Mouse (Mus musculus): ENCODE measurements around the gene Ak4. TPM values are rescaled to one million over a fixed set of nuclear protein-coding genes. Genes with fewer than 3 reads are reported as not detected.

Gene Ak4
- polyA plus RNA-seq, 1 experiment from 2014 or later, result 19.0 TPM

DNA sequence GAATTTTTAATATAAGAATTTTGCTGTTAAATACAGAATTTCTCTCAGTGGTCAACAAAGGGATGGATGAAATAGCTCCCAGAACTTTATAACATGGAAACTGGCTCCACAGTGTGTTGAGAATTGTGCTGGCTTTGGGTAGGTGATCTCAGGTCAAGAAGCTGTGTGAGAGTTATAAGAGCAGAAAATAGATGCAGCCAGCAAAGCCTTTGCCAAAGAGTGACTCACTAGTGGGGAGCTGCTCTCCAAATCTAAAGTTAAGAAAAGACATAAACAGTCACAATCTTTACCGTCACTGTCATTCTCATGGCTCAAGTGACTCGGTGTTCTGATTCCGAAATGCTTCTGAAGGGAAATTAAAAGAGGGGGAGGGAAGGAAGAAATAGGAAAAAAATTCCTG is 53.7 kb downstream of the Ak4 start:
- H3K9me3 ChIP-seq (replicated peaks), result no peaks in the 10 kb centered on the region
- no peak overlapping the region for H3K27ac ChIP-seq
- WGBS, result 81% methylated on average over 3 of the region's 3 CpGs
- no peak overlapping the region for H3K4me2 ChIP-seq
- no peaks in the 10 kb centered on the region for H3K4me1 ChIP-seq
- no peak overlapping the region for H3K4me3 ChIP-seq (replicated peaks)
- ATAC-seq (replicated peaks; ENCODE audit: low FRiP score), result no peak
- no peaks in the 10 kb centered on the region for H3K36me3 ChIP-seq
- no peak overlapping the region for H3K9ac ChIP-seq
- no peaks in the 10 kb centered on the region for H3K27me3 ChIP-seq

DNA sequence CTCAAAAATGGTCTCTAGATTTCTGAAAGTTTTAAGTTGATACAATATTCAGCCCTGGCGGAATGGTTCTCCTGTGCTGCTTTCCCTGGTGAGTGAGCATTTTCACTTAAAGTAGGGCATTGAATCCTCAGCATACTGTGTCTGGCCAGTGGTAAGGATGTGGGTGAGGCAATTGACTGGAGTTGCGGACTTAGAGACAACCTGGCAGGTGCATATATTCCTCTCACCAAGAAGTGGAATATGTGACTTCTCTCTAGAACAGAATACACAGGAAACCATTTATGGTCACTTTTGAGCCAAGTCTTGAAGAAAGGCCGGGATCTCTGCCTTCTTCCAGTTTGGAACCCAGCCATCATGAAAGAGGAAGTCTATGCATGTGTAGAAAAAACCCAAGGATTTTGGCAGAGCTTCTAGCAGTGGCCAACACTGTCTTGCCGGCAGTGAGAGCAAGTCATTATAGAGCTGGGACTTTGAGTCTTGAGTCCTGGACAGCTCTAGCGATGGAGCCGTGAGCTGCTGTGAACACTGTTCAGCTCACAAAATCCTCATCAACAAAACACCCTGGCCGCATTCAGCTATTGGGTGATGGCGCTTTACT is 71.3 kb downstream of the Ak4 start:
- peaks cover 12% of the 10 kb centered on the region; the same call in 1 of the 2 replicates for H3K27me3 ChIP-seq

DNA sequence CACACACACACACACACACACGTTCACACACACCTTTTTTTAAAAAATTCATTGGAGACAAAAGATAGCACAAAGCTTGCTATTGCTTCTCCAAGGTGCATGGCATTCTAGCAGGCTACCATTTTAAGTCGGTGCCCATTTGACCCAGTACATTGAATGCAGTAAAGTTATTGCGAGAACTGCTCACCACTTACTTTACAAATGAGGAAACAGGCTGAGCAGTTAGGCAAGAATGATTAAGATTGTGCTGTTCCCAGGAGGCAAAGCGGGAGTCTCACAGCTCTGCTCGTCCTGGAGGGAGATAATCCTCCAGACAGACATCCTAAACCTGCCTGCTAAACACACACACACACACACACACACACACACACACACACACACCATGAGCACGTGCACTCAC is 72.6 kb downstream of the Ak4 start:
- no peaks in the 10 kb centered on the region for H3K9me3 ChIP-seq (replicated peaks)
- H3K27ac ChIP-seq, result no peak overlapping the region
- no peak for ATAC-seq (replicated peaks; ENCODE audit: low FRiP score)
- no peak overlapping the region for H3K4me3 ChIP-seq (replicated peaks)
- peaks cover 10% of the 10 kb centered on the region for H3K4me1 ChIP-seq
- peaks cover 24% of the 10 kb centered on the region for H3K27me3 ChIP-seq
- WGBS, result 77% methylated on average over 6 of the region's 6 CpGs
- no peak overlapping the region for H3K4me2 ChIP-seq
- no peak overlapping the region for H3K9ac ChIP-seq
- H3K36me3 ChIP-seq, result no peaks in the 10 kb centered on the region

More for the DNA sequence above, 71.3 kb downstream of the Ak4 start:
- peaks cover 3% of the 10 kb centered on the region; the same call in 1 of the 2 replicates for H3K4me1 ChIP-seq
- ATAC-seq (replicated peaks; ENCODE audit: low FRiP score), result no peak
- H3K9ac ChIP-seq, result no peak overlapping the region
- WGBS, result 87% methylated on average over 8 of the region's 8 CpGs
- H3K4me2 ChIP-seq, result no peak overlapping the region
- H3K9me3 ChIP-seq (replicated peaks), result no peaks in the 10 kb centered on the region
- H3K4me3 ChIP-seq (replicated peaks), result no peak overlapping the region
- no peaks in the 10 kb centered on the region for H3K36me3 ChIP-seq
- H3K27ac ChIP-seq, result no peak overlapping the region

DNA sequence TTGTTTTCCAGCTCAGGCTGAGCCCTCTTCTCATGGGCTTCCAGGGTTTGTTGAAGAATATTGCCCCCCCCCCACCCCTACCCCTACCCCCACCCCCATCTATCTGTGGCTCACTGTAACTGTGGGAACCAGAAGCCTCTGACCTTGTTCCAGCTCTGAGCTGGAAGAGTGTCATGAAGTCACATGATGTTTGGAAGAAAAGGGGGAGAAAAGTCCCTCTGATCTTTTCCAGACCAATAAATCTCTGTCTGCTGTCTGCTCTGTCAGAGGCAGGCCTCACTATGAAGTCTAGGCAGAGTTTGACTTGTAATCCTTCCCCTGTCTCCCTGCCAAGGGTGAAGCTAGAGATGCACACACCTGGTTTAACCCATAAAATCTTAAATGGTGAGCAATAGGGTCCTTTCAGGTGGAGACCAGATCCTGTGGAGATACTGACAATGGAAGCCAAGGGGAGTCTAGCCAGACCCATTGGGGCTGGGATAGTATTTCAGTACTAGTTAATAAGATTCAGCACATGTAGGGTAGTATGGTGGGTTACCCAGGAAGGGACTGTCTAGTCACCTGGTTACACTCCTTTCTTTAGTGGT is 74.6 kb downstream of the Ak4 start:
- no peak overlapping the region for H3K4me3 ChIP-seq (replicated peaks)
- H3K36me3 ChIP-seq, result no peaks in the 10 kb centered on the region
- H3K9me3 ChIP-seq (replicated peaks), result no peaks in the 10 kb centered on the region
- H3K4me2 ChIP-seq, result no peak overlapping the region
- H3K27me3 ChIP-seq, result peaks cover 44% of the 10 kb centered on the region
- ATAC-seq (replicated peaks; ENCODE audit: low FRiP score), result 0 out of 2 replicates have a peak, but pooled peaks have one; percentile 9
- peaks cover 18% of the 10 kb centered on the region for H3K4me1 ChIP-seq
- no peak overlapping the region for H3K27ac ChIP-seq
- H3K9ac ChIP-seq, result no peak overlapping the region

DNA sequence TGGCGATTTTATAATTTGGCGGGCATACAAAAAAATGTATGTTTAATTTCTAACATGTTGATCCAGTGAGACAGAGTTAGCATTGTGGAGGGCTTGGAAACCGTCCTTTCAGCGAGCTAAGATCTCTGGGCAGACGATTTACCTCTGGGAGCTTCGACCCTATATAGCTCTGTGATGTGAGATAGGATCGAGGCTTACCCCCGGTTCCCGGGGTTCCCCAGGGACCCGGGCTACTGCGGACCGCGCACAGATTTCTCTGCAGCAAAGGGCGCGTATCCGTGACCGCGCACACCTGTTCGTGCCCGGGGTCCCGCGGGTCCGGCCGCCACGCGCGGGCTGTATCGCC is 77.1 kb downstream of the Ak4 start:
- Histone ChIP-seq H3K27me3 (peaks cover 53% of the 10 kb centered on the region), H3K4me1 (peaks cover 18% of the 10 kb centered on the region), H3K4me2 (peak overlapping the region; percentile 84), H3K36me3 (no peaks in the 10 kb centered on the region), H3K27ac (no peak overlapping the region), H3K4me3 (replicated peaks) (peak overlapping the region; percentile 49), H3K9ac (peak overlapping the region; percentile 25; the same call in 1 of the 2 replicates), H3K9me3 (replicated peaks) (no peaks in the 10 kb centered on the region)
- ATAC-seq (replicated peaks; ENCODE audit: low FRiP score), result no peak; the same call in 1 of the 2 replicates
- 2% methylated on average over 28 of the region's 28 CpGs for WGBS

DNA sequence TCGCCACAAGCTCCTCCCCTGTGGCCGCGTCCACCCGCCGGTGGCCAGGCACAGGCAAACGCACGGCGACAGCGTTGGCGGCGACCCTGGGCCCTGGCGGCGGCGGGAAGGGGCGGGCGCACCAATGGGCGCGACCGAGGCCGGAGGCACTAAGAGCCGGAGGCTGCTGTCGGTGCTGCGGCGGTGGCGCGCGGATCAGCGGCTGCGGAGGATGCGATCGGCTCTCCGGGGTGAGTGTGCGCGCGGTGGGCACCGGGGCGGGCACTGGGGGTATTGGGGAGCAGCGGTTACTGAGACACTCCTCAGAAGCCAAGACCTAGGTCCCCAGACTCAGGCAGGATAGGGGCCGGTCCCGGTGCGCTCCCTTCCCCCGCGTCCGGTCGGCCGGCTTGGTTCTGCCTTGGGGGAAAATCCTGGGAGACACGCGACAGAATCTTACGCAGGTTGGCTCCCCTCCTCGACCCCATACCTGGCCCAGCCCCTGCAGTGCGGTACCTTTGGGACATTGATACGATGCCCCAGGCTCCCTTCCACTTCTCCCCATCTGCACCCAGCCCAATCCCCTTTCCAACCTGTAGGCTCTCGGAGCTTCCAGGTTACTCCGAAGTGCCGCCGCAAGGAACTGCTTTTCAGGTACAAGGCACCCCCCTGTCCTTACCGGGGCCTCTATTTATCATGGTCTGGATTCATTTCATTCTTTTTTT is 77.6 kb downstream of the Ak4 start, which contains the start of gene Dnajc6:
Dnajc6 (plus strand) TSS at position 115 of the 704 bp plus-strand sequence.
- H3K9ac ChIP-seq, result peak within 1 kb of the TSS; percentile 25; the same call in 1 of the 2 replicates
- peak; percentile 55 for ATAC-seq (replicated peaks; ENCODE audit: low FRiP score)

DNA sequence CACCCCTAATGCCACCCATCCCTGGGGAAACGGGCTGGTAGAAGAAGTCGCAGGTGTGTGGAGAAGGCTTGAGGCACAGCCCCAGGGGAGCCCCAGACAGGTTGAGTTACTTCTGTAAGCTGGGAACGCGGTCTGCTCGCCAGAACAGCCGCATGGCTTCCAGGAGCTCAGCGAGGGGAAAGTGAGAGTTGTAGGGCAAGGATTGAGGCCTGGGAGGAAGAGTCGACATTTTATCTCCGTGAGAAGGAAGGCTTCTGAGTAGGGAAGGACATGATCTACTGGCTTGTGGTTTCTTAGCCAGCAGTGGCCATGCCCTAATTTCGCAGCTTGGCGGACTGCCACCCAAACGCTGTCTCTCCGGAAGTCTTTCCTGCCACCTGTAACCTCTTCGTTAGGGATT is 78.3 kb downstream of the Ak4 start:
- H3K36me3 ChIP-seq, result no peaks in the 10 kb centered on the region
- H3K9me3 ChIP-seq (replicated peaks), result no peaks in the 10 kb centered on the region
- peaks cover 53% of the 10 kb centered on the region for H3K27me3 ChIP-seq
- 0 out of 2 replicates have a peak overlapping the region, but pooled peaks have one; percentile 21 for H3K9ac ChIP-seq
- peak overlapping the region; percentile 49 for H3K4me3 ChIP-seq (replicated peaks)
- WGBS, result 6% methylated on average over 14 of the region's 14 CpGs
- no peak overlapping the region for H3K27ac ChIP-seq
- no peak for ATAC-seq (replicated peaks; ENCODE audit: low FRiP score)
- H3K4me1 ChIP-seq, result peaks cover 18% of the 10 kb centered on the region
- H3K4me2 ChIP-seq, result peak overlapping the region; percentile 84

More for the DNA sequence above, 77.6 kb downstream of the Ak4 start, which contains the start of gene Dnajc6:
- no peaks in the 10 kb centered on the region for H3K9me3 ChIP-seq (replicated peaks)
- H3K36me3 ChIP-seq, result no peaks in the 10 kb centered on the region
- no peak within 1 kb of the TSS for H3K27ac ChIP-seq
- H3K4me3 ChIP-seq (replicated peaks), result peak within 1 kb of the TSS; percentile 49
- H3K4me1 ChIP-seq, result peaks cover 18% of the 10 kb centered on the region
- under 1% methylated on average over 56 of the region's 57 CpGs for WGBS
- peaks cover 53% of the 10 kb centered on the region for H3K27me3 ChIP-seq
- H3K4me2 ChIP-seq, result peak within 1 kb of the TSS; percentile 84

DNA sequence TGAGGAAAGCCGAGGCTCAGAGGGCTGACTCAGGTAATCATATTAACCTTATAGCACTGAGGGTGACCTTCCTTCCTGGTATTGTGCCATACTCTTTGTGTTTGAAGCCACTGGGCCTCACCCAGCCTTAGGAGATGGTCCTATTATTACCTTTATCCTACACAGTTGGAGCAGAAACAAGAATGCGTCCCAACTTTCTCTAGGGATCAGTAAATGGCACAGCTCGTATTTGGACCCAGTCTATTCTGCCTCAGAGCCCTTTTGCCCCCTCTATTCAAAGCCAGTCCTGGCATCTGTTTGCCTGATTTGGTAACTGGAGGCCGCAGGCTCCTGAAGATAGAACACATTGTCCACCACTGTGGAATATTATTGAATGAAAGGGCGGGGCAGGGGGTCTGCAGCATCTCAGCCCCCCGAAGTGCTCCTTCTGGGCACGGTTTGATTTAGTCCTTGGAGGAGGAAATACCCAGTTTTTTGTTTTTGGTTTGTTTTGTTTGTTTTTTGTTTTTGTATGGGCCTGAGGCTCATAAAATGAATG is 85.5 kb downstream of the Ak4 start:
- Histone ChIP-seq H3K36me3 (no peaks in the 10 kb centered on the region), H3K9ac (no peak overlapping the region), H3K4me2 (no peak overlapping the region), H3K27ac (no peak overlapping the region), H3K4me3 (replicated peaks) (no peak overlapping the region), H3K9me3 (replicated peaks) (no peaks in the 10 kb centered on the region), H3K27me3 (peaks cover 14% of the 10 kb centered on the region), H3K4me1 (peaks cover 12% of the 10 kb centered on the region)
- no peak for ATAC-seq (replicated peaks; ENCODE audit: low FRiP score)
- WGBS, result 82% methylated on average over 7 of the region's 7 CpGs

DNA sequence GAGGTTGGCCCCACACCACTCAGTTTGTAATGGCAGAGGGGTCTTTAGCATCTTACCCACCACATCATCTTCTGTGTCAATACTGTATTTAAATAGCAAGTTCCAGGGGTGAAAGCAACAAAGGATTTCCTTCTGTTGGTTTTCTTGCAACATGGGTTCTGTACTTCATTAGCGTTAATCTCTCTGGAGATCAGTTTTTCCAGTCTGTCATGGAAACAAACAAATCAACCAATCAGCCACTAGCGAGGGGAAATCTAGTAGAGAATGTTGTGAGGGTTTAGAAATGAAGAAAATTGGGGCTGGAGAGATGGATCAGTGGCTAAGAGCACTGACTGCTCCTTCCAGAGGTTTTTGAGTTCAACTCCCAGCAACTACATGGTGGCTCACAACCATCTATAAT is 86.9 kb downstream of the Ak4 start:
- whole genome bisulfite sequencing, result 69% methylated on average over 2 of the region's 2 CpGs
- Histone ChIP-seq H3K27ac (no peak overlapping the region), H3K9ac (no peak overlapping the region), H3K4me3 (replicated peaks) (no peak overlapping the region), H3K4me1 (peaks cover 13% of the 10 kb centered on the region), H3K9me3 (replicated peaks) (no peaks in the 10 kb centered on the region), H3K4me2 (no peak overlapping the region), H3K27me3 (peaks cover 17% of the 10 kb centered on the region), H3K36me3 (no peaks in the 10 kb centered on the region)
- ATAC-seq (replicated peaks; ENCODE audit: low FRiP score), result no peak

DNA sequence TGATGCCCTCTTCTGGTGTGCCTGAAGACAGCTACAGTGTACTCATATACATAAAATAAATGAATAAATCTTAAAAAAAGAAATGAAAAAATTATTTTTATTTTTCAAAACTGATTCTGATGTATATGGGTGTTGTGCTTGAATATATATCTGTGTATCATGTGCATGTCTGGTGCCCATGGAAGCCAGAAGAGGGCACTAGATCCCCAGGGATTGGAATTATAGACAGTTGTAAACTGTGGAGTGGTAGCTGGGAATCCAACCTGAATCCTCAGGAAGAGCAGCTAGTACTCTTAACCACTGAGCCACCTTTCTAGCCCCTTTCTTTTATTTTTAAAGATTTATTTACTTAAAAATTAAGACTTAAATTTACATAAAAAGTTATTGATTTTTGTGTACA is 87.3 kb downstream of the Ak4 start:
- H3K27ac ChIP-seq, result no peak overlapping the region
- H3K9ac ChIP-seq, result no peak overlapping the region
- H3K4me2 ChIP-seq, result no peak overlapping the region
- H3K4me1 ChIP-seq, result peaks cover 13% of the 10 kb centered on the region
- H3K36me3 ChIP-seq, result no peaks in the 10 kb centered on the region
- H3K9me3 ChIP-seq (replicated peaks), result no peaks in the 10 kb centered on the region
- ATAC-seq (replicated peaks; ENCODE audit: low FRiP score), result no peak
- H3K4me3 ChIP-seq (replicated peaks), result no peak overlapping the region
- peaks cover 17% of the 10 kb centered on the region for H3K27me3 ChIP-seq

DNA sequence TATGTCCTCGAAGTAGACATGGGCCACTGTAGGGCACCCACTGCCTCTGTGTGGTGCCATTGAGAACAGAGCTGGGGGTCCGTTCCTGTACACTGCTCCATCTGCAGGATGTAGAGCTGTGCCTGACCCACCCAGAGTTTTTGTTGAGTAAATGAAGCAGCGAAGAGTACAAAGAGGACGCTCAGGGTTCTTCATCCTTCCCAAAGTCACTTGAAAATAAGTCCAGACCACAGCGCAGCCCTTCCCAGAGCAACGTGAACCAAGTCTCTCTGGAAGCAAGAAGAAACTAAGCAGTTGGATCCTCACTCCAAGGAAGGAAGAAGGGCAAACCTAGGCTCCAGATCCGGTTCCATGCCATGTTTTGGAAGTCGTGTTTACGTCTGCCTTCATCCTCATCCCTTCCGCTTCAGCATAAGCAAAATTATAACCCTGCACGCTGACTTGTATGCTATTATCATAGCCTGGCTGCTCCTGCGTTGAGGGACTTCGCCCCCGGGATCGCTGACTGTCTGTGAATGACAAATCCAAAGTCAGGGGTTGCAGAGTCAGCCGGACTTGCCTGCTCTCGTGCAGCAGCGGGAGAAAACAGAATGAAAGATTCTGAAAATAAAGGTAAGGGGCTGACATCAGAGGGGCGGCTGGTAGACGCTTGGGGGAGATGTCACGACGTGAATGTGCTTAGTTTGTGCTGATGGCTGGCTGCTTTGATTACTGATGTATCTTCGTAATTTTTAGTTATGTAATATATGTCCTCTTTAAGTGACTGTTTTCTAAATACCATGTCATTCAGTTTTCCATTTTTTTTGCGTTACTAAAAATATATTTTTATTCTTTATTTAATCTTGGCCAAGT is 88.7 kb downstream of the Ak4 start:
- ATAC-seq (replicated peaks; ENCODE audit: low FRiP score), result 0 out of 2 replicates have a peak, but pooled peaks have one; percentile 36
- H3K27me3 ChIP-seq, result peaks cover 17% of the 10 kb centered on the region
- 9% methylated on average over 24 of the region's 24 CpGs for WGBS
- peaks cover 13% of the 10 kb centered on the region for H3K4me1 ChIP-seq
- H3K4me3 ChIP-seq (replicated peaks), result peak overlapping the region; percentile 51
- peak overlapping the region; percentile 87 for H3K4me2 ChIP-seq
- no peak overlapping the region for H3K9ac ChIP-seq
- H3K36me3 ChIP-seq, result no peaks in the 10 kb centered on the region
- H3K9me3 ChIP-seq (replicated peaks), result no peaks in the 10 kb centered on the region
- H3K27ac ChIP-seq, result no peak overlapping the region
